Mouse (Mus musculus) ovary, adult 2 months (tissue): ENCODE results near the gene Gm4858. TPM values are rescaled to one million over a fixed set of nuclear protein-coding genes. Genes with fewer than 3 reads are reported as not detected.

Experiments
- polyA plus RNA-seq: library from polyadenylated mRNA; depleted of rRNA; stranded (reverse); fragments of >200 nt; gene quantifications from 2 replicates; pipeline ENCODE4 v1.2.3, GENCODE M21; 2012; rRNA removed

Gm4858 gene
- not detected in 2 replicates for polyA plus RNA-seq

GRCm38 (mm10) chr3:93068523-93068922, at the start of gene Gm4858:
Gene Gm4858, plus strand, starts transcription at chr3:93068823.

GRCm38 (mm10) chr3:93018960-93019359, 49.7 kb upstream of the Gm4858 start, which contains the start of gene Lce1m:
Gene Lce1m, minus strand, starts transcription at chr3:93019060.

Other genes with a start within 250 kb of the Gm4858 start
- not detected in 2 replicates for gene Kprp, start 241.6 kb upstream of the Gm4858 start, polyA plus RNA-seq
- not detected in 2 replicates for gene Lce1l, start 217.5 kb upstream of the Gm4858 start, polyA plus RNA-seq
- gene 2310050C09Rik, start 198.6 kb upstream of the Gm4858 start, polyA plus RNA-seq = not detected in 2 replicates
- gene Lce3a, start 142.6 kb upstream of the Gm4858 start, polyA plus RNA-seq = not detected in 2 replicates
- gene Lce3b, start 135.8 kb upstream of the Gm4858 start, polyA plus RNA-seq = not detected in 2 replicates
- not detected in 2 replicates for gene Lce3c, start 124.3 kb upstream of the Gm4858 start, polyA plus RNA-seq
- not detected in 2 replicates for gene Lce3d, start 111.4 kb upstream of the Gm4858 start, polyA plus RNA-seq
- gene Lce3e, start 101.8 kb upstream of the Gm4858 start, polyA plus RNA-seq = 0.29 TPM in 1 of 2 replicates, not detected in the other
- 0.29 TPM in 1 of 2 replicates, not detected in the other for gene Lce3f, start 76.6 kb upstream of the Gm4858 start, polyA plus RNA-seq
- gene Crct1, start 53.1 kb upstream of the Gm4858 start, polyA plus RNA-seq = not detected in 2 replicates
- not detected in 2 replicates for gene Lce1m, start 49.8 kb upstream of the Gm4858 start, polyA plus RNA-seq
- gene Crnn, start 76.0 kb downstream of the Gm4858 start, polyA plus RNA-seq = not detected in 2 replicates
- gene Flg2, start 128.5 kb downstream of the Gm4858 start, polyA plus RNA-seq = not detected in 2 replicates
- gene Flg, start 204.7 kb downstream of the Gm4858 start, polyA plus RNA-seq = 0.03 TPM in 1 of 2 replicates, not detected in the other